Mouse (Mus musculus) intestine, postnatal 0 days (tissue): ENCODE data around the gene Acin1. TPM values are rescaled to one million over a fixed set of nuclear protein-coding genes. Genes with fewer than 3 reads are reported as not detected.
A peak's percentile ranks its signal among the peaks of the same experiment; 100 is the strongest.

ENCODE experiments used
- ATAC-seq: fragments of 200-750 bp; cut with Nextera tagmentation; 2 replicates; pipeline ENCODE4 v1.8.0; 2017; ENCODE audit warnings: mild to moderate bottlenecking, moderate TSS enrichment, moderate library complexity
- H3K27ac ChIP-seq: fragments of 300-500 bp; sonication (generic); 2 replicates; pipeline ENCODE4 v1.5.1; 2014; ENCODE audit warnings: mild to moderate bottlenecking, low read depth, low read length, moderate library complexity
- H3K27me3 ChIP-seq: fragments of 300-500 bp; sonication (generic); replicated peaks from 2 replicates; pipeline ENCODE4 v1.6.1; 2014; ENCODE audit warnings: low read length, mixed read lengths; ENCODE audit not compliant: control insufficient read depth, insufficient read depth
- H3K36me3 ChIP-seq: fragments of 300-500 bp; sonication (generic); 2 replicates; pipeline ENCODE4 v1.6.1; 2014; ENCODE audit warnings: mild to moderate bottlenecking, moderate library complexity; ENCODE audit not compliant: control insufficient read depth, insufficient read depth
- H3K4me1 ChIP-seq: fragments of 300-500 bp; sonication (generic); replicated peaks from 2 replicates; pipeline ENCODE4 v1.6.1; 2014; ENCODE audit warnings: antibody characterized with exemption, low read length, mixed read lengths; ENCODE audit not compliant: control insufficient read depth, insufficient read depth
- H3K4me2 ChIP-seq: fragments of 300-500 bp; sonication (generic); replicated peaks from 2 replicates; pipeline ENCODE4 v1.6.1; 2014; ENCODE audit warnings: low read depth, mild to moderate bottlenecking, moderate library complexity
- H3K4me3 ChIP-seq: fragments of 300-500 bp; sonication (generic); 2 replicates; pipeline ENCODE4 v1.5.1; 2014; ENCODE audit warnings: low read depth, low read length
- H3K9ac ChIP-seq: fragments of 300-500 bp; sonication (generic); 2 replicates; pipeline ENCODE4 v1.6.1; 2014; ENCODE audit warnings: mild to moderate bottlenecking, low read depth, low read length
- H3K9me3 ChIP-seq: fragments of 300-500 bp; sonication (generic); 2 replicates; pipeline ENCODE4 v1.6.1; 2016; ENCODE audit warnings: mixed run types; ENCODE audit not compliant: control insufficient read depth
- CTCF ChIP-seq: sonication (generic); IDR thresholded peaks from 2 replicates; pipeline ENCODE4 v1.5.1; 2016; ENCODE audit warnings: low read depth, mild to moderate bottlenecking, control low read depth, antibody characterized with exemption, moderate library complexity
- WGBS: fragments of 180-500 bp; shearing (Covaris S2); extraction: QIAGEN DNeasy Blood & Tissue Kit; methylation state at CpG from one replicate; pipeline ENCODE4 v1.1.7; 2014; 5-methylcytosine and 5-hydroxymethylcytosine counted together
- polyA plus RNA-seq: library from polyadenylated mRNA; unstranded; fragments of >200 nt; fragmentation: Nextera tagmentation; extraction: Ambion mirVana; gene quantifications from 2 replicates; pipeline ENCODE4 v1.2.1, GENCODE M21; 2015

Gene Acin1
- polyA plus RNA-seq, 1 experiment from 2014 or later = 49.9 TPM

- H3K4me2 ChIP-seq = no peak overlapping the region
- no peaks in the 10 kb centered on the region for H3K9me3 ChIP-seq
- H3K9ac ChIP-seq = no peak overlapping the region
- no peaks in the 10 kb centered on the region for H3K27me3 ChIP-seq
- peaks cover 20% of the 10 kb centered on the region; the same call in 1 of the 2 replicates for H3K36me3 ChIP-seq
- no peaks in the 10 kb centered on the region; the same call in 1 of the 2 replicates for H3K4me1 ChIP-seq
- ATAC-seq = no peak
- no peak overlapping the region for H3K4me3 ChIP-seq
- no peak overlapping the region for H3K27ac ChIP-seq
- 63% methylated on average over 5 of the region's 5 CpGs for WGBS
- TF ChIP-seq CTCF = peak; percentile 41
Observed at GRCm38 (mm10) chr14:54638210-54638609, 48.5 kb downstream of the Acin1 start.

DNA sequence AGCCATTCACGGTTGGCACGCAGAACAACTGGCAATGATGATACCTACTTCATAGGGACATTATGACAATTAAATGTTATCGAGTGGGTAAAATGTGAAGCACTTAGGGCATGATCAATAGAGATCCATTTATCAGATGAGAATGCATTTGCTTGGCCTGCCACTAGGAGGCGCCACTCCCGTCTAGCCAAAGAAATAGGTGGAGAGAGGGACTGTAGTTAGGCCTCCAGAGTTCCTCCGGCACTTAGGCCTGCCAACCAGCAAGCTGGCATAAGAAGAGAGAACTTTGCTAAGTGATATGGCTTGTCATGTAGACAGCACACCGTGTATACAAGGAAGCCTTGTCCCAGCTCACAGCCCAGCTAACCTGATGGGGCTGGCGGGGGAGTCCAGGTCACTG lies 49.8 kb downstream of the Acin1 start:
- ATAC-seq = no peak
- Histone ChIP-seq H3K27ac (no peak overlapping the region), H3K4me2 (no peak overlapping the region), H3K4me1 (no peaks in the 10 kb centered on the region; the same call in 1 of the 2 replicates), H3K36me3 (peaks cover 18% of the 10 kb centered on the region; the same call in 1 of the 2 replicates), H3K9me3 (no peaks in the 10 kb centered on the region), H3K9ac (no peak overlapping the region), H3K27me3 (no peaks in the 10 kb centered on the region), H3K4me3 (no peak overlapping the region)
- WGBS = 57% methylated on average over 8 of the region's 8 CpGs
- TF ChIP-seq CTCF = peak; percentile 89

DNA sequence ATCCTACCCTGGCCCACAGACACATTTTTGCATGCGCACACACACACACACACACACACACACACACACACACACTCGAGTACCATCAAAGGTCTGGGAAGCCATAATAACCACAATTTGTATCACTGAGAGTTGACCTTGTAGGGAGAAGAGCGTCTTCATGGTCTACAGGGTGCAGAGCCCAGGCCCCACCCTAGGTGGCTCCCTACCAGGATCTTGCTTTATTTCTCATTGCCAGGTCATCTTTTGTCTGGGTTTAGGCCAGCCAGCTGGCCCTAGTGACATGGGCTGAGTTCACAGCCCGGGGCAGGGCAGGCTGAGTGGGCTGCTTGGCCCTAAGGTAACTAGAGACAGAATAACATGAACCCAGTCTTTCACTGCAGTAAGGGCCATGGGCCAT lies 52.5 kb downstream of the Acin1 start:
- no peak overlapping the region for H3K4me3 ChIP-seq
- H3K4me1 ChIP-seq = no peaks in the 10 kb centered on the region
- 85% methylated on average over 4 of the region's 4 CpGs for WGBS
- H3K4me2 ChIP-seq = no peak overlapping the region
- no peak for ATAC-seq
- TF ChIP-seq CTCF = peak; percentile 42
- no peaks in the 10 kb centered on the region for H3K27me3 ChIP-seq
- peaks cover 20% of the 10 kb centered on the region; the same call in 1 of the 2 replicates for H3K36me3 ChIP-seq
- no peaks in the 10 kb centered on the region for H3K9me3 ChIP-seq
- no peak overlapping the region for H3K27ac ChIP-seq
- no peak overlapping the region for H3K9ac ChIP-seq

GRCm38 (mm10) chr14:54632252-54632651 lies 54.5 kb downstream of the Acin1 start:
- no peak for ATAC-seq
- no peak overlapping the region for H3K27ac ChIP-seq
- no peaks in the 10 kb centered on the region for H3K4me1 ChIP-seq
- WGBS = 95% methylated on average over 32 of the region's 37 CpGs
- H3K27me3 ChIP-seq = no peaks in the 10 kb centered on the region
- no peak overlapping the region for H3K4me3 ChIP-seq
- H3K9ac ChIP-seq = no peak overlapping the region
- no peaks in the 10 kb centered on the region for H3K9me3 ChIP-seq
- peaks cover 20% of the 10 kb centered on the region; the same call in 1 of the 2 replicates for H3K36me3 ChIP-seq
- H3K4me2 ChIP-seq = no peak overlapping the region
- no peak for TF ChIP-seq CTCF

DNA sequence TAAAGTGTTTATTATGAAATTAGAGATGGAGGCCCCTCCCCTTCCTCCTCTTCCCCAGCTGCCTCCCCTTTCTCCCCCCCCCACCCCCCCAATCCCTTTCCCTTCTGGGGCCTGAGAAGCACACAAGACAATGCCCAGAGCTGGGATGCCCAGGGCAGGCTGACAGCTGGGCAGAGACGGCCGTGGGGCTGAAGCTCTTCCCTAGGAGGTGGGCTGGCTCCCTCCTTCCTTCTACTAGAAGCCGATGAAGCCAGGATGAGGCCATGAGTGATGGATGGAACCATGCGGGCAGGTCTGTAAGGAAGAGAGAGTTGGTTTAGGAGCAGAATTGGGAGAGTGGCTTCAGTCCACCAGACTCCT lies 55.5 kb downstream of the Acin1 start:
- ATAC-seq = no peak
- 78% methylated on average over 4 of the region's 4 CpGs for whole genome bisulfite sequencing
- no peak overlapping the region for H3K4me2 ChIP-seq

DNA sequence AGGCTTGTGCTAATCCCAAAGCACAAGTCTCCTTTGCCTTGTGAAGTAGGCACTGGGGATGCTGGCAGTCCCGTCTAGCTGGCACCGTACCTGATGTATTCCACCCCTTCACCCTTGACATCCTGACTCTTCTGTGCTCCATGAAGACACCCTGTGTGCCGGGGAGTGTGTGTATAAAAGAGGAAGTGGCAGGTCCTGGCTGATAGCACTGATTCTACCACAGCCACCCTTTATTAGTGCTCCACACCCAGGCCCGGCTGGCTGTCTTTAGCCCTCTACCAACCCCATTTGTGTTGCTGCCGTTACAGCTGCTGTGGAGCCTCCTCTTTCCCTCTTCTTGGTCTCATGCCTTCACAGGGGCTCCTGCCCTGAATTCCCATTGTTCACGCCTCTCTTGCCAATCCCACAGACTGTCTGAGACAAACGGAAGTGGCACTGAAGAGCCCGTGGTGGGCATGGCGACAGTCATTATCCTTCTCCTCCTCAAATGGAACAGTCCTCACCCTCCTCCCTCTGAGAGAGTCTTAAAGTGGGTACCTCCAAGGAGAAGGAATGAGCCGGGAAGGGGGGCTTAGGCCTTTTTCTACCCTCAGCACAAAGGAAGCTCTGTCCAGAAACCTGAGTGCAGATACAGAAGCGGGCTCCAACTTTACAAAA lies 56.0 kb downstream of the Acin1 start:
- H3K27me3 ChIP-seq = no peaks in the 10 kb centered on the region
- peaks cover 18% of the 10 kb centered on the region; the same call in 1 of the 2 replicates for H3K36me3 ChIP-seq
- H3K4me1 ChIP-seq = no peaks in the 10 kb centered on the region
- no peak overlapping the region for H3K27ac ChIP-seq
- TF ChIP-seq CTCF = no peak
- WGBS = 82% methylated on average over 11 of the region's 11 CpGs
- no peak for ATAC-seq
- H3K9me3 ChIP-seq = no peaks in the 10 kb centered on the region
- no peak overlapping the region for H3K9ac ChIP-seq
- H3K4me2 ChIP-seq = no peak overlapping the region
- H3K4me3 ChIP-seq = no peak overlapping the region

More for the DNA sequence above, 55.5 kb downstream of the Acin1 start:
- H3K36me3 ChIP-seq = peaks cover 20% of the 10 kb centered on the region; the same call in 1 of the 2 replicates
- no peaks in the 10 kb centered on the region for H3K9me3 ChIP-seq
- no peak for TF ChIP-seq CTCF
- H3K9ac ChIP-seq = no peak overlapping the region
- H3K4me1 ChIP-seq = no peaks in the 10 kb centered on the region
- no peak overlapping the region for H3K4me3 ChIP-seq
- no peak overlapping the region for H3K27ac ChIP-seq
- no peaks in the 10 kb centered on the region for H3K27me3 ChIP-seq
